Mouse (Mus musculus) small intestine, adult 2 months (tissue): ENCODE results near the gene Ctrb1. TPM values are rescaled to one million over a fixed set of nuclear protein-coding genes. Genes with fewer than 3 reads are reported as not detected.

Source experiments
- H3K27ac ChIP-seq: fragments of 200-500 bp; 2 replicates; pipeline ENCODE4 v1.5.1; 2012; ENCODE audit warnings: low read depth, low read length, control low read depth, inconsistent platforms; ENCODE audit not compliant: insufficient read depth
- H3K27me3 ChIP-seq: fragments of 200-500 bp; 2 replicates; pipeline ENCODE4 v1.6.1; 2012; ENCODE audit warnings: mild to moderate bottlenecking, moderate library complexity, low read length, inconsistent platforms; ENCODE audit not compliant: control insufficient read depth, insufficient read depth
- H3K36me3 ChIP-seq: fragments of 200-500 bp; 2 replicates; pipeline ENCODE4 v1.6.1; 2012; ENCODE audit warnings: mild to moderate bottlenecking, low read length, control low read depth, inconsistent platforms; ENCODE audit not compliant: control insufficient read depth, insufficient read depth
- H3K4me1 ChIP-seq: fragments of 200-500 bp; 2 replicates; pipeline ENCODE4 v1.6.1; 2012; ENCODE audit warnings: low read length, inconsistent platforms, mixed read lengths; ENCODE audit not compliant: control insufficient read depth, insufficient read depth, insufficient read length
- H3K4me3 ChIP-seq: fragments of 200-500 bp; 2 replicates; pipeline ENCODE4 v1.5.1; 2012; ENCODE audit warnings: low read depth, mild to moderate bottlenecking, control low read depth, inconsistent platforms, low read length, moderate library complexity
- CTCF ChIP-seq: fragments of 200-500 bp; IDR thresholded peaks from 2 replicates; pipeline ENCODE4 v1.5.1; 2012; ENCODE audit warnings: low read depth, mild to moderate bottlenecking, control low read depth, inconsistent platforms, low read length, moderate library complexity, mixed read lengths; ENCODE audit not compliant: insufficient replicate concordance, insufficient read length; ENCODE audit errors: extremely low read depth
- POLR2A ChIP-seq: fragments of 200-500 bp; IDR thresholded peaks from 2 replicates; pipeline ENCODE4 v1.6.1; 2012; ENCODE audit warnings: low read depth, mild to moderate bottlenecking, control low read depth, inconsistent platforms, low read length, moderate library complexity
- WGBS: fragments of 180-500 bp; shearing (Covaris S2); methylation state at CpG from one replicate; pipeline ENCODE4 v1.1.7; 2018; 5-methylcytosine and 5-hydroxymethylcytosine counted together
- polyA plus RNA-seq: library from polyadenylated mRNA; depleted of rRNA; stranded (reverse); fragments of >200 nt; gene quantifications from 2 replicates; pipeline ENCODE4 v1.2.3, GENCODE M21; 2012; rRNA removed

The Ctrb1 gene
- 138 and 67,254 TPM in 2 replicates for polyA plus RNA-seq

- no peak for TF ChIP-seq CTCF
- TF ChIP-seq POLR2A, result no peak
- WGBS, result 76% methylated on average over 2 of the region's 2 CpGs
- H3K27me3 ChIP-seq, result no peaks in the 10 kb centered on the region
- H3K4me3 ChIP-seq, result no peak within 1 kb of the TSS
- H3K4me1 ChIP-seq, result no peaks in the 10 kb centered on the region
- H3K27ac ChIP-seq, result no peak within 1 kb of the TSS
- no peaks in the 10 kb centered on the region for H3K36me3 ChIP-seq
Measured at GRCm38 (mm10) chr8:111690960-111691445, at the start of gene Ctrb1. Ctrb1 (minus strand) TSS chr8:111691010.

GRCm38 (mm10) chr8:111740301-111740711 lies 49.5 kb upstream of the Ctrb1 start:
- Histone ChIP-seq H3K27ac (peak overlapping the region; percentile 80), H3K36me3 (no peaks in the 10 kb centered on the region), H3K27me3 (no peaks in the 10 kb centered on the region), H3K4me3 (peak overlapping the region; percentile 9), H3K4me1 (peaks cover 59% of the 10 kb centered on the region)
- TF ChIP-seq CTCF (no peak), POLR2A (no peak)
- WGBS, result 14% methylated on average over 7 of the region's 7 CpGs

- Histone ChIP-seq H3K36me3 (no peaks in the 10 kb centered on the region), H3K27me3 (no peaks in the 10 kb centered on the region), H3K4me3 (peak overlapping the region; percentile 0; the same call in 1 of the 2 replicates), H3K4me1 (peaks cover 64% of the 10 kb centered on the region), H3K27ac (peak overlapping the region; percentile 80)
- WGBS, result 18% methylated on average over 7 of the region's 7 CpGs
- peak; percentile 37; the same call in 1 of the 2 replicates for TF ChIP-seq CTCF
- TF ChIP-seq POLR2A, result no peak
Measured at GRCm38 (mm10) chr8:111739604-111740003, 48.8 kb upstream of the Ctrb1 start.

- Histone ChIP-seq H3K4me3 (no peak overlapping the region), H3K27ac (peak overlapping the region; percentile 80; the same call in 1 of the 2 replicates), H3K27me3 (no peaks in the 10 kb centered on the region), H3K36me3 (no peaks in the 10 kb centered on the region), H3K4me1 (peaks cover 64% of the 10 kb centered on the region)
- TF ChIP-seq CTCF, result no peak
- TF ChIP-seq POLR2A, result no peak
- WGBS, result 61% methylated on average over 6 of the region's 6 CpGs
Measured at GRCm38 (mm10) chr8:111738867-111739266, 48.1 kb upstream of the Ctrb1 start.

GRCm38 (mm10) chr8:111736321-111736720 lies 45.5 kb upstream of the Ctrb1 start:
- no peak for TF ChIP-seq POLR2A
- no peak for TF ChIP-seq CTCF
- WGBS, result 59% methylated on average over 7 of the region's 7 CpGs
- no peak overlapping the region for H3K4me3 ChIP-seq
- H3K4me1 ChIP-seq, result peaks cover 71% of the 10 kb centered on the region
- H3K36me3 ChIP-seq, result no peaks in the 10 kb centered on the region
- no peaks in the 10 kb centered on the region for H3K27me3 ChIP-seq
- 0 out of 2 replicates have a peak overlapping the region, but pooled peaks have one; percentile 26 for H3K27ac ChIP-seq

GRCm38 (mm10) chr8:111735791-111736190 lies 45.0 kb upstream of the Ctrb1 start:
- TF ChIP-seq POLR2A (no peak), CTCF (no peak)
- H3K4me1 ChIP-seq, result peaks cover 66% of the 10 kb centered on the region
- WGBS, result 89% methylated on average over 4 of the region's 4 CpGs
- no peak overlapping the region for H3K4me3 ChIP-seq
- peak overlapping the region; percentile 26 for H3K27ac ChIP-seq
- H3K36me3 ChIP-seq, result no peaks in the 10 kb centered on the region
- H3K27me3 ChIP-seq, result no peaks in the 10 kb centered on the region

GRCm38 (mm10) chr8:111735335-111735761 lies 44.5 kb upstream of the Ctrb1 start:
- Histone ChIP-seq H3K4me3 (no peak overlapping the region), H3K36me3 (no peaks in the 10 kb centered on the region), H3K27me3 (no peaks in the 10 kb centered on the region), H3K4me1 (peaks cover 64% of the 10 kb centered on the region), H3K27ac (peak overlapping the region; percentile 26)
- WGBS, result 85% methylated on average over 8 of the region's 8 CpGs
- TF ChIP-seq CTCF (no peak), POLR2A (no peak)
